Mouse (Mus musculus): ENCODE results near the gene Wdr75. TPM values are rescaled to one million over a fixed set of nuclear protein-coding genes. Genes with fewer than 3 reads are reported as not detected.

Gene Wdr75
- total RNA-seq (2021): 10 to 100 TPM; 37.2 to 39.7 TPM
- long read RNA-seq, experiment 1, transcript Wdr75-201 (21 exons, 2,953 nt): major isoform, 22 of 26 reads
- long read RNA-seq, experiment 1, partial matches to known transcripts: 0 of 26 reads
- long read RNA-seq, experiment 1, other reads (novel, unspliced or antisense): 4 of 26 reads
- long read RNA-seq, experiment 2, transcript Wdr75-201 (21 exons, 2,953 nt): major isoform, 37 of 39 reads
- long read RNA-seq, experiment 2, partial matches to known transcripts: 1 of 39 reads
- long read RNA-seq, experiment 2, other reads (novel, unspliced or antisense): 1 of 39 reads

DNA sequence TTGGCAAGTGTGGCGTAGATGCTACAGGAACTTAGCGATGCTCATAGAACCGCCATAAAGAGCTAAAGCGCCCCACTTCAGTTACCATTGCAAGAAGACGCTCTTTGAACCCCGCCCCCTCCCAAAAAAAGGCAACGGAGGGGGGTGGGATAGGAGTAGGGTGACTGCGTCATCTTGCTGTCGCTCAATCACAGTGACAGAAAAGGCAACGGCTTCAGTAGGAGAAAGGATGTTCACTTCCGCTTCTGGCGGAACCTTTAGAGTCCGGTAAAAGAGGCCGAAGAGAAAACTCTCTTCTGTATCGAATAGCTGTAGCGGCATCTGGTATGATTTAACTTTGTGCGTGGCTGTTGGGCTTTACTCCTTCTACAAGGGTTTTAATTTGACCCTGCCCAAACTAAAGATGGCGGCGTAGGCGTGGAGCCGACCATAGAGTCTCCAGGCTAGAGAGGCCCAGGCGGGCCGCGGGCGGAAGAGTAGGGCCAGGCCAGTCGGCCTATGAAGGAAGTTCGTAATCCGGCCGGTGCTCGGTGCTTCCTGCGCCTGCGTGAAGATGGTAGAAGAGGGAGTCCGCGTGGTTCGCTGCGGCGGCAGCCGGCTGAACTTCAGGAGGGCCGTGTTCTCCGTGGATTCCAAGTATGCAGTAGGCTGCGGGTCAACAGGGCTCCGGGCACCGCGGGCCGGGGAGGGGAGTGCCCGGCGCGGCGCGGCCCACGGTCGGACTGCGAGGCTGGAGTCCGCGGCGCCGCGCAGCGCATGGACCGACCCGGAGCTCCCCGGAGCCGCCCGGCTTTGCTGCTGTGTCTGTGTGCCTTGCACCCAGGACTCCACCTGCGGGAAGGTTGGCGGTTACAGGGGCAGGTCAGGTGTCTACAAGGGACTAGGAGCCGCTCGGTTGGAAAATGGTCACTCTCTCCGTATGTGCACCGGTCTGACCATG lies at the start of gene Wdr75:
Gene Wdr75 (plus strand): TSS at position 198 of the 940 bp plus-strand sequence.
- peak; percentile 96 to 98 for DNase-seq (ENCODE audit: low spot score in 2 of 2)

GRCm38 (mm10) chr1:45755902-45756301 lies 39.1 kb upstream of the Wdr75 start:
- DNase-seq (ENCODE audit: low spot score in 2 of 2): no peak

DNA sequence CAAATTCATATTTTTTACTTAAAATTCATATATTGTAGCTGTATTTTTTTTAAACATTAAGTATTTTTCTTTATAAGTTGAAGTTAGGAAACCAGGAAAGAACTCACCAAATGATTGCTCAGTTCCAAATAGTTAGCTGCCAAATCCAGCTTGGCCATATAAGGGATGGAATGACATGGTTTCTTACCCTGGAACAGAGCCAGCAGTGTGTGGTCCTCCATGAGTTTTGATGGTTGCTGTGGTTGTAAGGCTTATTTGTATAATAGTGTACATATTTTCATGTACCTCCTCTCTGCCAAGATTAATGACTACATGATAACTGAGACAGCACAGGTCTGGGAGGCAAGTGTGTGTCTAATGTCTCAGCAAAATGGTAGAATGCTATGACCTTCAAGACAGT lies 38.3 kb upstream of the Wdr75 start:
- no peak for DNase-seq (ENCODE audit: low spot score in 2 of 2)

DNA sequence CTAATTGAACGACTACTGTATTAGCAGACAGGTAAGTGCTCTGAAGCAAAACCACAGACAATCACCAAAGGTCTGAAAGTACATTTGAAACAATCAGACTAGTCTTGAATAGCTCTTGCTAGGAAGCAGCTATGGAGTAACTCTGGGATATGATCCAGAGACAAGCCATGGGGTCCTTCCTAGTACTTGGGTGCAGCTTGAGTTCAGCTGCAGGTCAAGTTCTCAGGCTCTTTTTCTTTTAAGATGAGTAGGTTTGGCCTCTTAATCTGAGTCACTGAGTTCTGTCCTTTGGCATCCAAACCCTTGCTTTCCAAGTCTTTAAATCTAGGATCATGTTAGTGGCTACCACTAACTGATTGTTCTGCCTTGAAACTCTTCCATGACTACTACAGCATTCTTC lies 37.0 kb upstream of the Wdr75 start:
- DNase-seq (ENCODE audit: low spot score in 2 of 2): no peak

DNA sequence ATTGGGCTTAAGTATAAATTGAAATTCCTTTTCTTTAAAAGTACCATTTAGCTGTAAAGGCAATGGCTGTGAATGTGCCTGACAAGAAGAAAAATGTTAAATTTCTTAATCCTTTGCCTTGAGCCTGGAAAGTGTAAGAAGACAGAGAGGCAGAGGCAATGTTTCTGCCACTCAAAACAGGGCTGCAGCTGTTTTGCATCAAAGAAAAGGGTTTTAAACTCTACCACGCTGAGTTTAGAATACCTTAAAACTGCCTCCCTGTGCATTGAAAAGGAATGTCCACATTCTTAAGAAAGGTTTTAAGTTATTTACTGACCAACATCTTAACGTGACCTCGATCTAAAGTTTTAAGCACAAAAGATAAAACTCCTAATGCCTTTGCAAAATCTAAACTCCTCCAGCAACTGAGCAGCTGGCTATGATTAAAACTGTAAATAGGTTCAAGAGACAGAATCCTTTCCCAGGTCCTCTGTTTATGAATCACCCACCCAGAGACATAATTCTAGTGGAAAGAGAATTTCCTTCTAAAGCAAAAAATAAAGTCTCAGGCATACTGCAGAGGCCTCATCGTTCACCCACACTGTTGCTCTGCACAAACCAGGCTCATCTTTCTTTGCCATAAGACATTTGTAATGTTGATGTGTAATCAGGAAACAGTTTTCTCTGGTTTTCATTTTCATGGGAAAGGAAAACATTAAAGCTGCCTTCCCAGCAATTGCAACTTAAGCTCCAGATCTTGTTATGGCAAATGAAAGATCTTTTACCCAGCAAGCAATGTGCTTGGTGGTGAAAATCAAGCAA lies 34.1 kb upstream of the Wdr75 start:
- no peak for DNase-seq (ENCODE audit: low spot score in 2 of 2)

DNA sequence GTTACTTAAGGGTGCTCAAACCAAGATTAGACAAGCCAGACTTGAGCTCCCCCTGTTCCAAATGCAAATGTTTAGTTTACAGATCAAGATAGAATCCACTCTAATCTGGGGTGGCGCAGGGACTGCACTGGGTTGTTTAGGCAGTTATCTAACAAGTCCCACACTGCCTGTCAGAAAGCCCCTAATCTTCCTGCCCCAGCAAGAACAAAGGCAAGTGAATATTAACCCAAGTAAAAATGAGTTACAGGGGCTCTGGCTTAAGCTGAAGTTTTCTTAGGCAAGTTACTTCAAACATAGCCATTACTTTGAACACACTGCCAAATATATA lies 33.5 kb upstream of the Wdr75 start:
- DNase-seq (ENCODE audit: low spot score in 2 of 2): no peak

GRCm38 (mm10) chr1:45765678-45766077 lies 29.3 kb upstream of the Wdr75 start:
- DNase-seq (ENCODE audit: low spot score in 2 of 2): no peak

GRCm38 (mm10) chr1:45766123-45766522 lies 28.8 kb upstream of the Wdr75 start:
- peak; percentile 46 to 79 for DNase-seq (ENCODE audit: low spot score in 2 of 2)

DNA sequence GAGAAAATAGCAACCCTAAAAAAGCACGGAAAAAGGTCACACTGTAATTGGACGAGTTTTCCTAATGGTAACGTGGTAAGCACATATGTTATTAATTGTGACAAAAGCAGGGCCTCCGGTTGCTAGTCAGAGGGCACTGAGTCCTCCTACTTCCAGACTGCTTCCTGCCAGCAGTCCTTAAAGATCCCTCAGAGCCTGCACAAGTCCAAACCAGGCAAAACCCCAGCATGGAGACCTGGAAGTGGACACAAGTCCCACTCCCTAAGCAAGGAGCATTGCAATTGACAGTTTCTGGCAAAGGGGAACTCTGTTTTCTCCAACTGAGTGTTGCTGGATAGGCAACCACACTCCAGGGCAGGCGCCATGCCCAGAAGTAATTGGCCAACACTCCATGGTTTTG lies 27.4 kb upstream of the Wdr75 start:
- DNase-seq (ENCODE audit: low spot score in 2 of 2): peak in 1 of 2 experiments; percentile 41

DNA sequence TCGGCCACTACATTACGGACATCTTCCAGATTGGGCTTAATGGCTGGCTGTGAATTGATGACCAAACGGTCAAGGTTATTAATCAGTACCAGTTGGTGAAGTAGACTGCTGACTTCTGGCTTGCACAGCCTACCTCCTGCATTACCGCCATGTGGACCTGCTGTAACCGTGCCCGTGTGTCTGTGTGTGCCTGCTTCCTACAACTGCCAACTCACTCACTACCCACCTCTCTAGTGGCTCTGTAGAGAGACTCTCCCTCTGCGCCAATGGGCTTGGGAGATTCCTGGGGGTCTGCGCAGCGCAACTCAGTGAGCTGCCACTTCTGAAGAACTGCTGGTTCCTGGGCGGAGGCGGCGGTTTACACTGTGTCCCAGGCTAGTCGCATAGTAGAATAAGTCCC lies 25.6 kb upstream of the Wdr75 start:
- peak in 1 of 2 experiments; percentile 21 for DNase-seq (ENCODE audit: low spot score in 2 of 2)

GRCm38 (mm10) chr1:45770051-45770450 lies 24.9 kb upstream of the Wdr75 start:
- DNase-seq (ENCODE audit: low spot score in 2 of 2): no peak

GRCm38 (mm10) chr1:45780606-45781288 lies 14.2 kb upstream of the Wdr75 start:
- DNase-seq (ENCODE audit: low spot score in 2 of 2): peak in 1 of 2 experiments; percentile 39

DNA sequence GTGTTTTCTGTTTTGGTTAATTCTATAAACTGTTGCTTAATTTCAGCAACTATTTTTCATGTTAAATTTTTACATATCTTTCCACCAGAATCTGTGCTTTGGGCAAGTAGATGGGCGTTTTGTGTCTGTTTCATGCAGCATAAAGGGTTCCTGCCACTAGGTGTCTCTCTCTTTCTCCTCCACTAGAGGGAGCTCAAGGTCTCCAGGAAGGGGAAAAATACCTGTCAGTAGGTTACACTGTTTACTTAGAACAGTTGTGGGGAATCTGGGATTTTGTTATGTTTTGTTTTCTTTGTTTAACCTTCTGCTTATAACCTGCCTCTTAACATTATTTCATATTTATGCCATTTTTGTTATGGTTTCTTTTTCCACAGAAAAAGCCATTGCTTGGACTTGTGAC lies 21.9 kb downstream of the Wdr75 start:
- DNase-seq (ENCODE audit: low spot score in 2 of 2): peak in 1 of 2 experiments; percentile 49

DNA sequence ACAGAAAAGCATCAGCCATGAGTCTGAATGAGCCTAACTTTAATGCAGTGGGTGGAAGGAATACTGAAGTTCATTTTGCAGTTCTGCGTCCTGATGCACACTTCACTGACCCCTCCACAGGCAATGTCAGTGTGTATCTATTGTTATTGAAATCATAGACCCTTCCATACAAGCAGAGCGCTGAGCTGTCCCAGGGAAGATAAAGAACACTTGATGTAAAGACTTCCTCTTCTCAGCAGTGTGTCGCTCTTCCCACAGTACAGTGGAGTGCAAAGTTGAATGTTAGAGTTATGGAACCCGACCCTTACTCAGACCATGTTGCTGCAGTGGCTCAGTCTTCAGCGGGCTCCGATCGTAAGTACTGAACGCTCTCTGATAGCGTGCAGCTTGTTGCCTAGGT lies 23.6 kb downstream of the Wdr75 start:
- no peak for DNase-seq (ENCODE audit: low spot score in 2 of 2)

DNA sequence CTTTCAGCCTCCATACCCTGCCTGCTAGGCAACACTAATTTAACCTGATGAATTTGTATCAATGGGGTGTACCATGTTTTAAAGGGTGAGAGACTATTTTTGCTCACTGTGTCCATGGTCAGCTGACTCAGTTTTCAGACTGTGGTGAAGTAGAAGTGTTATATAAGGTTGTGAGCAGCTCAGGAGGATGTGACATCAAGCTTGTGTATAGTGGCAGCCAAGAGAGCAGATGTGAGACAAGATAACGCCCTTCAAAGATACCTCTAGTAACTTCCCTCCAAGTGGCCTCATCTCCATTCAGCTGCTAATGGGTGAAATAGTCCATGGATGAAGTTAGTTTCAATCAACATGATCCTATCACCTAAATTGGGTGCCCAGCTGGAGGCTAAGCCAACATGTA lies 29.5 kb downstream of the Wdr75 start:
- DNase-seq (ENCODE audit: low spot score in 2 of 2): no peak

DNA sequence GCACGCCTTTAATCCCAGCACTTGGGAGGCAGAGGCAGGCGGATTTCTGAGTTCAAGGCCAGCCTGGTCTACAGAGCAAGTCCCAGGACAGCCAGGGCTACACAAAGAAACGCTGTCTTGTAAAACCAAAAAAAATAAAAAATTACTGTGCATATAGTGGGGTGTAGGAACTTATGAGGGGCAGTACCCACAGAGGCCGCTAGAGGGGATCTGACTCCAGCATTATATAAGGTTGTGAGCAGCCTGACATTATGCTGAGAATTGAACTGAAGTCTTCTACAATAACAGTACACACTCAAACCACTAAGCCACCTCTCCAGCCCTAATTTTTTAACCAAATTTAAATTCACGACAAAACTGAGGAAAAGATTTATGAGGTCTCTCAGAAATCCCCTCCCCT lies 30.2 kb downstream of the Wdr75 start:
- peak; percentile 45 to 66 for DNase-seq (ENCODE audit: low spot score in 2 of 2)

- DNase-seq (ENCODE audit: low spot score in 2 of 2): no peak
These were observed 30.7 kb downstream of the Wdr75 start for GRCm38 (mm10) chr1:45825630-45826029.

GRCm38 (mm10) chr1:45826148-45826547 lies 31.2 kb downstream of the Wdr75 start:
- no peak for DNase-seq (ENCODE audit: low spot score in 2 of 2)

DNA sequence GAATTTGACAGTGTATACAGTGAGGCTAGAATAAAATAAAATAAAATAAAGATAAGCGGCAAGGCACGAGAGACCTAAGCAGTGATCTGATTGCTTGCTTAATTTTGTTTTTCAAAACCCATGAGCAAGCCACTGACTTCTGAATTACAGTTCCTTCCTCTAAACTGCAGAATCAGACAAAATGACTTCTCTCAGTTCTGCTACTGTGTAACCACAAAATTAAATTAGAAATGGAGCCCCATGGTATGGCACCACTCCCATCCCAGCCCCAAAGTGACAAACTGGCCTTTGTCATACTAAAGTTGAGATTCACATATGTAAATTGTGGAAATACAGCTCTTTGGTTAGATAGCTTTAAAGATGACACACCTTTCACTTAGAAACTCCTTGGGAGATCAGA lies 31.8 kb downstream of the Wdr75 start:
- DNase-seq (ENCODE audit: low spot score in 2 of 2): no peak

DNA sequence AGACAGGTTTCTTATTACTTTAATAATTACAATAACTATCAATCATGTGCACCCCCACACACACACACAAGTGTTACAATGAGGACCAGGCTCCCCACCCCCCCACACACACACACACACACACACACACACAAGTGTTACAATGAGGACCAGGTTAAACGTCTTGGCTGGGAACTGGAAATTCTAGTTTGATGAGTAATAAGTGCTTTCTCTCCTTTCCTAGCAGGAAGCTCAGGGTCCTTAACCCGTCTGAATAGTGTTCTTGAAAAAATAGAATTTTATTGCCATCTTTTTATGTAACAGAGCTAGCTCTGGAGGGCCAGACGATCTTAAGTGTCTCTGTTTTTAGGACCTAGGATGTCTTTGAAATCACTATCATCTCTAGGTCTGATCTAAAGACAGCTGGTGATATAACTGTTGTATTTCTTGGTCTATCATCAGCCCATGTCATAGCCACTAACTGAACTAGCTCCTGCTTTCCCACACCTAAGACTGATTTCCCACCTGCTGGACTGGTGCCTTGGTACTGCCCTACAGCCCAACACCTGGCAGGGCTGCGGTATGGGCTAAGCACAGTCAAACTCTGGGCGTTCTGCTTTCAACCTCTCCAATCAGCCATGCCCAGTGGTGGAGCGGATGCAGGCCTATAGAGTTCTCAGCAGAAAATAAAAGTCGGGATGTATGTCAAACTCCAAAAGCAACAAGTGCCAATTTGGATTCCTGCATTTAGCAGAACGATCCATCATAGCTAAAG lies 35.7 kb downstream of the Wdr75 start:
- DNase-seq (ENCODE audit: low spot score in 2 of 2): no peak
